Mouse (Mus musculus) lung, embryonic 15.5 days (tissue): ENCODE measurements around the gene Trim33. TPM values are rescaled to one million over a fixed set of nuclear protein-coding genes. Genes with fewer than 3 reads are reported as not detected.

Source experiments
- ATAC-seq: fragments of 200-750 bp; cut with Nextera tagmentation; 2 replicates; pipeline ENCODE4 v1.8.0; 2017; ENCODE audit warnings: moderate number of reproducible peaks, borderline replicate concordance; ENCODE audit not compliant: low FRiP score, low TSS enrichment; ENCODE audit errors: extremely low read depth
- H3K27ac ChIP-seq: fragments of 300-500 bp; sonication (generic); 2 replicates; pipeline ENCODE4 v1.5.1; 2015; ENCODE audit warnings: moderate library complexity, mild to moderate bottlenecking, inconsistent platforms
- H3K27me3 ChIP-seq: fragments of 300-500 bp; sonication (generic); 2 replicates; pipeline ENCODE4 v1.6.1; 2015; ENCODE audit warnings: inconsistent platforms
- H3K36me3 ChIP-seq: fragments of 300-500 bp; sonication (generic); 2 replicates; pipeline ENCODE4 v1.6.1; 2015; ENCODE audit warnings: inconsistent platforms
- H3K4me1 ChIP-seq: fragments of 300-500 bp; sonication (generic); 2 replicates; pipeline ENCODE4 v1.6.1; 2015; ENCODE audit warnings: inconsistent platforms
- H3K4me2 ChIP-seq: fragments of 300-500 bp; sonication (generic); 2 replicates; pipeline ENCODE4 v1.6.1; 2015; ENCODE audit warnings: inconsistent platforms, mild to moderate bottlenecking, moderate library complexity
- H3K4me3 ChIP-seq: fragments of 300-500 bp; sonication (generic); 2 replicates; pipeline ENCODE4 v1.5.1; 2015; ENCODE audit warnings: mild to moderate bottlenecking, inconsistent platforms
- H3K9ac ChIP-seq: fragments of 300-500 bp; sonication (generic); 2 replicates; pipeline ENCODE4 v1.6.1; 2015; ENCODE audit warnings: inconsistent platforms
- H3K9me3 ChIP-seq: fragments of 300-500 bp; sonication (generic); 2 replicates; pipeline ENCODE4 v1.6.1; 2016; ENCODE audit warnings: inconsistent platforms
- WGBS: fragments of 180-500 bp; shearing (Covaris S2); methylation state at CpG from one replicate; pipeline ENCODE4 v1.1.7; 2015; 5-methylcytosine and 5-hydroxymethylcytosine counted together
- polyA plus RNA-seq: library from polyadenylated mRNA; unstranded; fragments of >200 nt; fragmentation: Nextera tagmentation; extraction: Ambion mirVana; gene quantifications from 2 replicates; pipeline ENCODE4 v1.2.1, GENCODE M21; 2015

Trim33 gene
- polyA plus RNA-seq, 1 experiment from 2014 or later: 22.9 TPM

DNA sequence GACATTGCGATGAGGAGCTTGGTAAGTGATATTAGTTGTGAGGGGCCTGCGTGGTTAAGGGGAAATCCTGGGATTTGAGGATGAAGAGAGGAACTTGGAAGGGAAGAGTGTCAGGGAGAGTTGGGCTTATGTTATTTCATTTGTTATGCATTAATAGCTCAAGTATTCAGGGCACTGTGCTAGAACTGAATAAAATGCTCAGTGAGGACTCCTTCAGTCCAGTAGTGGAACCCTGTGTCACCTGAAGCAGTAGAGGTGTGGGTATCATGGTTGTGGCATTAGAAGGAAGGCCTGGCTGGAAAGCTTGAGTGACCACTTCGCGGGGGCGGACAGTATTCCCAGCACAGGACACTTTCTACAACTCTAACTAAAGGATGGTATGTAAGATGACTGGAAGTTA, 1.8 kb downstream of the Trim33 start:
- Histone ChIP-seq H3K9me3 (no peaks in the 10 kb centered on the region), H3K4me1 (peaks cover 15% of the 10 kb centered on the region), H3K4me3 (peak overlapping the region; percentile 100), H3K27ac (no peak overlapping the region), H3K36me3 (peaks cover 10% of the 10 kb centered on the region; the same call in 1 of the 2 replicates), H3K27me3 (no peaks in the 10 kb centered on the region), H3K4me2 (peak overlapping the region; percentile 70), H3K9ac (peak overlapping the region; percentile 97)
- ATAC-seq: no peak
- 24% methylated on average over 5 of the region's 5 CpGs for WGBS

DNA sequence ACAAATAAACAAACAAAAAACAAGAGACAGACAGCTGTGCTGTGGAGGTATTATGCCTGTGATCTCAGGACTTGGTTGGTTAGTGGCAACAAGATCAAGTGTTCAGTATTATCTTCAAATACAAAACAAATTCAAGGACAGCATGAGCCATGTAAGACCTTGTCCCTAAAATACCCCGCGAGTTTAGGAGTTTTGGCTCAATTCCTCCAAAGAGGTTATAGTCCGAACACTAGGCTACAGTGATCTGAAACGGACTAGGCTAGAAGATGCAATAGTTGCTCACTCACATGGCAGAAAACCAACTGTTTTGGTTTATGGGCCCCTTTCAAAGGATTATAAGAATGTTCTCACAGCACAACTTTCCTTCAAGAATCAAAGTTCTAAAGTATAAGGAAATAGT, 9.7 kb downstream of the Trim33 start:
- Histone ChIP-seq H3K36me3 (no peaks in the 10 kb centered on the region), H3K4me1 (no peaks in the 10 kb centered on the region), H3K9me3 (0 out of 2 replicates have a peak, but pooled peaks cover 6% of the 10 kb centered on the region), H3K4me2 (no peak overlapping the region), H3K27me3 (no peaks in the 10 kb centered on the region), H3K27ac (no peak overlapping the region), H3K9ac (no peak overlapping the region), H3K4me3 (no peak overlapping the region)
- no peak for ATAC-seq
- 79% methylated on average over 4 of the region's 4 CpGs for WGBS

DNA sequence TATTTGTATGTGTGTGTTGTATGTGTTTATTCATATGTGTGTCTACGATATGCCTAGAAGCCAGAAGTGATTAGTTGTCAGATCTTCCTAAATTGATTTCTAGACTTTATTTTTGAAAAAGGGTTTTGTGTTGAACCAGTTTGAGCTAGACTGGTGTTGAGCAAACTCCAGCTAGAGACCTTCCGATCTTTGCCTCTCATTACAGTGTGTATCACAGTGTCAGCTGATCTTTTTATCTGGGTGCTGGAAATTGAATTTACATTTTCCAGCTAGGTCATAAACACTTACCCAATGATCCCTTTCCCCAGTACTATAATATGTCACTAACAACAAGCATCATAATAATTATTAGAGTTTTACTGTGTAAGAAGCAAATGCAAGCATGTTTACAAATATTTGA, 12.0 kb downstream of the Trim33 start:
- no peaks in the 10 kb centered on the region for H3K4me1 ChIP-seq
- H3K36me3 ChIP-seq: no peaks in the 10 kb centered on the region; the same call in 1 of the 2 replicates
- WGBS: 76% methylated on average over 2 of the region's 2 CpGs
- no peak for ATAC-seq
- 0 out of 2 replicates have a peak, but pooled peaks cover 6% of the 10 kb centered on the region for H3K9me3 ChIP-seq
- H3K27me3 ChIP-seq: no peaks in the 10 kb centered on the region
- no peak overlapping the region for H3K27ac ChIP-seq
- no peak overlapping the region for H3K4me2 ChIP-seq
- H3K4me3 ChIP-seq: no peak overlapping the region
- no peak overlapping the region for H3K9ac ChIP-seq

DNA sequence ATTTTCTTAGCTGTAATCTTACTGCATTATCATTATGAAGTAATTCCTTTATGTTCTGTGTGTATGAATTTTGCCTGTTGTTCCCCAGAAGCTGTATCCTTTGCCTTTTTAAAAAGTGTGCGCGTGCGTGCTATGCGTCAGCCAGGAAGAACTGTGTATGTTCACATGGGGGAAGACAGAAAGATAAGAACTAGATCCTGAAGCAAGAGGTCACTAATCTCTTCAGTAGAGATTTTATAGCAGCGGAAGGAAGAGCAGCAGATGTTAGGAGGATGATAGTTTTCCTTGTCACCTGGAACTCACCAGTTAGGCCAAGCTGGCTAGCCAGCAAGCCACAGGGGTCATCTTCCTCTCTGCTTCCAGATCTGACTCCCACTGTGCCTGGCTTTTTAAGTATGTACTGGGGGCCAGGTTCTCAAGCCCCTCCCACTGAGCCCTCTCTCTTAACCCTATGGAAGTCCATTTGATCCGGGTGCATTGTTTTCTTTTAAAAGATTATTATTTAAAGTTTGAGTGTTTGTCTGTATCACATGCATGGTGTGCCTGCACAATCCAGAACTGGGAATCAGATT, 26.4 kb downstream of the Trim33 start:
- 0 out of 2 replicates have a peak, but pooled peaks cover 15% of the 10 kb centered on the region for H3K4me1 ChIP-seq
- H3K36me3 ChIP-seq: no peaks in the 10 kb centered on the region
- 69% methylated on average over 6 of the region's 6 CpGs for WGBS
- H3K27me3 ChIP-seq: no peaks in the 10 kb centered on the region
- no peaks in the 10 kb centered on the region for H3K9me3 ChIP-seq
- no peak overlapping the region for H3K27ac ChIP-seq
- no peak overlapping the region for H3K4me2 ChIP-seq
- H3K9ac ChIP-seq: no peak overlapping the region
- no peak overlapping the region for H3K4me3 ChIP-seq
- ATAC-seq: no peak

DNA sequence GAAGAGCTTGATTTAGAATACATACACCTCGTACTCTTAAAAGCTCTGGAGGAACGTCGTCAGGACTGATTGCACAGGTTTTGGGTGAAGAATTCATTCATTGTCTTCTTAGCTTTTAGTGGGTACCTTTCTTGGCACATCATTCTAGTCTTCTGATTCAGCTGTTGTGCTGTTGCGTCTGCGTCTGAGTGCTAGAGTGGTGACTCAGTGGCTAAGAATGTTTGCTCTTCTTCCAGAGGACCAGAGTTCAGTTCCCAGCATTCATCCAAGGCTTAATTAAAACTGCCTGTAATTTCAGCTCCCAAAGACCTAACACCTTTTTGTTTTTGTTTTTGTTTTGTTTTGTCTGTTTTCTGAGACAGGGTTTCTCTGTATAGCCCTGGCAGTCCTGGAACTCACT, 30.2 kb downstream of the Trim33 start:
- Histone ChIP-seq H3K4me1 (0 out of 2 replicates have a peak, but pooled peaks cover 12% of the 10 kb centered on the region), H3K4me3 (no peak overlapping the region), H3K9me3 (no peaks in the 10 kb centered on the region), H3K36me3 (peaks cover 3% of the 10 kb centered on the region; the same call in 1 of the 2 replicates), H3K9ac (no peak overlapping the region), H3K27me3 (no peaks in the 10 kb centered on the region), H3K4me2 (no peak overlapping the region), H3K27ac (no peak overlapping the region)
- 53% methylated on average over 5 of the region's 5 CpGs for WGBS
- no peak for ATAC-seq

DNA sequence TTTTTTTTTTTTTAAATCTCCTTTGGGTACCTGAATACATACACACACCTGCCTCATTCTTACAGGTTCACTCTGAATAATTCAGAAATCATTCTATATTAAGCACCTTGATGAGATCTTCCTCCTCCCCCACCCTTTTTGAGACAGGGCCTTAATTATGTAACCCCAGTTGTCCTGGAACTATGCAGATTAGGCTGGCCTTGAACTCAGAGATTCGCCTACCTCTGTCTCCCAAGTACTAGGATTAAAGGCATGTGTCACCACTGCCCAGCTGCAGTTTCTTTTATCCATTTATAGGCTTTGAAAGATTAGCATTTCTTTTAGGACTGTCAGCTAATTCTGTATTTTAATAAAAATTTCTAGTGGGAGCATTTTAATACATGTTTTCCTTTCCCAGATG, 30.7 kb downstream of the Trim33 start:
- 0 out of 2 replicates have a peak, but pooled peaks cover 12% of the 10 kb centered on the region for H3K4me1 ChIP-seq
- no peaks in the 10 kb centered on the region for H3K9me3 ChIP-seq
- WGBS: 80% methylated on average over 1 of the region's 1 CpGs
- no peak overlapping the region for H3K27ac ChIP-seq
- no peak overlapping the region for H3K4me3 ChIP-seq
- no peak for ATAC-seq
- H3K27me3 ChIP-seq: no peaks in the 10 kb centered on the region
- H3K36me3 ChIP-seq: peaks cover 7% of the 10 kb centered on the region; the same call in 1 of the 2 replicates
- no peak overlapping the region for H3K9ac ChIP-seq
- no peak overlapping the region for H3K4me2 ChIP-seq

DNA sequence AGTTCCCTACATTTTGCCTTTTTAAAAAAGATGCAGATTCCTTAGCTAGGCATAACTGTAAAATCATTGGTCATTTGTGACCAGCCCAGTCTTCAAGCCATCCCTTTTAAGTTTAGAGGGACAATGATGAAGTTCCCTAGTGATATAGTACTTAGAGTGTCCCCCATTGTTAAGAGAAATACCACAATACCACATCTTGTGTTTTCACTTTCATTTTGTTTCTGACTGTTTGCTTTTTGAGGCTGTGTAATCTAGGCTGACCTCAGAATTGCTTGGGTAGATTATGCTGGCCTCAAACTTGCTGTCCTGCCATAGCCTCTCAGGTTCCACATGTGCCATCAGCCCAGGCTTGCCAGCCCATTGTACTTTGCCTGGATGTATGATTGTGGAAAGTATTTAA, 35.2 kb downstream of the Trim33 start:
- Histone ChIP-seq H3K27ac (no peak overlapping the region), H3K4me1 (0 out of 2 replicates have a peak, but pooled peaks cover under 1% of the 10 kb centered on the region), H3K36me3 (peaks cover 11% of the 10 kb centered on the region; the same call in 1 of the 2 replicates), H3K9me3 (no peaks in the 10 kb centered on the region), H3K9ac (no peak overlapping the region), H3K4me2 (no peak overlapping the region), H3K4me3 (no peak overlapping the region), H3K27me3 (no peaks in the 10 kb centered on the region)
- ATAC-seq: no peak

DNA sequence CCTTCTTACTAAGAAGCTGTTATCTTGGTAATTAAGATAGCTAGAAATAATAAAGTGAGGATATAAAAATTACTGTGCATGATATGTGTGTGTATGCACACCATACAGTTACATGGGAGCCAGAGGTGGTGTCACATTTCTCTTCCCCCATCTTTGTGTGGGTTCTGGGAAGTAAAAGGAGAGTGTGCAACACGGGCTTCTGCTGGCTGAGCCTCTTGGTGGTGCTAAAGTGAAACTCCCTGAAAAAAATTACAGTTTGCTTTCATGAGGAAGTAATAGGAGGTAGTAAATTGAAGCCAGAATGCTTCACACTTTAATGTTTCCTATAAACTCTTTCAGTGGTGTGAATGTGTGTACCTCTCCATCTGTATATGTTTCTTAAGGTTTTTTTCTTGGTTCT, 56.3 kb downstream of the Trim33 start:
- Histone ChIP-seq H3K27me3 (no peaks in the 10 kb centered on the region), H3K4me3 (no peak overlapping the region), H3K9me3 (no peaks in the 10 kb centered on the region), H3K27ac (no peak overlapping the region), H3K4me1 (no peaks in the 10 kb centered on the region), H3K36me3 (peaks cover 38% of the 10 kb centered on the region), H3K9ac (no peak overlapping the region), H3K4me2 (no peak overlapping the region)
- 30% methylated on average over 1 of the region's 1 CpGs for WGBS
- no peak for ATAC-seq

DNA sequence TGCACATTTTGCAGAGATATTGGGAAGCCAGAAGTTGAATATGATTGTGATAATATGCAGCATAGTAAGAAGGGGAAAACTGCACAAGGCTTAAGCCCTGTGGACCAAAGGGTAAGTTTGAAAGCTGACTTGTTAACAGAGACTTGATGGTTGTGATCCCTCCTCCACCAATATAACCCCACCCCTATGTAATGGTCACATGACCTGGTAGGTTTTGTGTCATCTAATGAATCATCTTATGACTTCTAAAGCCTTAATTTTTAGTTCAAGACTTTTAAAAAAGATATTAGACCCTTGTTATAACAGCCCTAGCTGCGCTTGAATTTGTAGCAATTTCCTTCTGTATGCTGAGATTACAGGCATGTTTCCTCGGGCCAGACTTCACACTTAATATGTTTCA, 67.6 kb downstream of the Trim33 start:
- Histone ChIP-seq H3K36me3 (peaks cover 42% of the 10 kb centered on the region), H3K9me3 (no peaks in the 10 kb centered on the region), H3K4me3 (no peak overlapping the region), H3K9ac (no peak overlapping the region), H3K4me2 (no peak overlapping the region), H3K27me3 (no peaks in the 10 kb centered on the region), H3K4me1 (no peaks in the 10 kb centered on the region), H3K27ac (no peak overlapping the region)
- ATAC-seq: no peak
- WGBS: 93% methylated on average over 2 of the region's 2 CpGs

DNA sequence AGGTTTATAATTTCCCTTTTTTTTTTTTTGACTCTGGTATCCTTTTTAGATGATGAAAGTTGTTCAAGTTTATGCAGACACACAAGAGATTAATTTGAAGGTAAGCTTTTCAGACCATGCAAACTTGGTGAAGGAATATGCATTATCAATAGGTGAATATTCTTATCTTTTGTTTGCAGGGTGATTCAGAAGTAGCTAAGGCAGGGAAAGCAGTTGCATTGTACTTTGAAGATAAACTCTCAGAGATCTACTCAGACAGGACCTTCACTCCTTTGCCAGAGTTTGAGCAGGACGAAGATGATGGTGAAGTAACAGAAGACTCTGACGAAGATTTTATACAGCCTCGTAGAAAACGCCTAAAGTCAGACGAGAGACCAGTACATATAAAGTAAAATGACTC, 74.4 kb downstream of the Trim33 start:
- H3K9me3 ChIP-seq: no peaks in the 10 kb centered on the region
- no peak overlapping the region for H3K27ac ChIP-seq
- peaks cover 22% of the 10 kb centered on the region for H3K36me3 ChIP-seq
- no peaks in the 10 kb centered on the region for H3K4me1 ChIP-seq
- H3K9ac ChIP-seq: no peak overlapping the region
- 89% methylated on average over 5 of the region's 5 CpGs for WGBS
- H3K4me3 ChIP-seq: no peak overlapping the region
- H3K27me3 ChIP-seq: no peaks in the 10 kb centered on the region
- ATAC-seq: no peak
- H3K4me2 ChIP-seq: no peak overlapping the region

DNA sequence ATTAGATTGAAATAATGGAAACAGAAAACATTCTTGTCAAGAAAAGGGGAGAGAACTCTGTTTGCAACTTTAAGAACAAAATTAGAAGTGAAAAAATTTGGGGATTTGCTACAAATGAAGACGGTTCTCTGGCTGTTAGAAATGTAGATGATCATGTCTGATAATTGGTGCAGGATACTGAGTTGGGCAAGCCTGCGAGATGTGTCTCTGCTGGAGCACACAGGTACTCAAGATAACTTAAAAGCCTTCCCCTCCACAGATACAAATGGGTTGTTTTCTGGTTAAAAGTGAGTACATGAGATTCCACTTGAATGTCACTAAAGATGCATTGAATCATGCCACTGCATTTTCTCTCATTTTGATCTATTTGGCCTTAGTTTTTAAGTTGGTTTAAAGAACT, 74.9 kb downstream of the Trim33 start:
- Histone ChIP-seq H3K9me3 (no peaks in the 10 kb centered on the region), H3K27me3 (no peaks in the 10 kb centered on the region), H3K4me1 (no peaks in the 10 kb centered on the region), H3K9ac (no peak overlapping the region), H3K4me2 (no peak overlapping the region), H3K27ac (no peak overlapping the region), H3K4me3 (no peak overlapping the region), H3K36me3 (peaks cover 24% of the 10 kb centered on the region)
- no peak for ATAC-seq
- 89% methylated on average over 2 of the region's 2 CpGs for WGBS

DNA sequence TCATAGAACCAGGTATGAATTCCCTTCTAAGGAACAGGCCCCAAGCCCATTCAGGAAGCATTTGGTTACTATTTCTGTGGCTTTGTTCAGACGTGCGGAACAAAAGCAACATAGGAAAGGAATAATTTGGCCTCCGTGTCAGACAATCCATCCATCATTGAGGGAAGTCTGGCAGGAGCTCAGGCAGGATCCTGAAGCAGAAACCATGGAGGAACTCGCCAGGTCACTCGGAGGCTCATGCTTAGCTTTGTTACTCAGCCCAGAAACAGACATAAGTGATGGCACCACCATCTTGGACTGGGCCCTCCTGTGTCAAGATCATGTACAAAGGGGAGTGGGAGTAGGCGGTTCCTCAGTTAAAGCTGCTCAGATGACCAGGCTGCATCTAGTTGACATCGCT, 82.1 kb downstream of the Trim33 start:
- no peak for ATAC-seq
- Histone ChIP-seq H3K9me3 (no peaks in the 10 kb centered on the region), H3K4me3 (no peak overlapping the region), H3K36me3 (peaks cover 3% of the 10 kb centered on the region; the same call in 1 of the 2 replicates), H3K4me1 (no peaks in the 10 kb centered on the region), H3K4me2 (no peak overlapping the region), H3K27me3 (no peaks in the 10 kb centered on the region), H3K27ac (no peak overlapping the region), H3K9ac (no peak overlapping the region)
- WGBS: 75% methylated on average over 7 of the region's 7 CpGs
